ENCODE assay signal across 17 mouse cellular contexts in genomic region chr17:29724610-29725009, GRCm38 (mm10). TPM values are rescaled to one million over a fixed set of nuclear protein-coding genes. Genes with fewer than 3 reads are reported as not detected.
DNase-seq lines count a peak whose midpoint lies in the region; ATAC-seq and TF ChIP-seq lines count a peak whose summit lies in the region.
"Had no signal": no experiment of that assay in that cellular context is flagged by ENCODE, and none has a peak within 500 bp of the region (broad histone marks: within the 10 kb centered on the region; RNA-seq: fewer than 3 reads in every experiment).

No protein-coding gene starts in this region.

- no peaks in the 10 kb centered on the region for H3K9me3 ChIP-seq in hindbrain, embryonic 13.5 days
- H3K9me3 ChIP-seq in hindbrain, embryonic 10.5 days, result no peaks in the 10 kb centered on the region
- H3K9me3 ChIP-seq in lung, postnatal 0 days (ENCODE audit: low read length), result no peaks in the 10 kb centered on the region
- H3K9me3 ChIP-seq in heart, embryonic 12.5 days (replicated peaks), result 0 out of 2 replicates have a peak, but pooled peaks cover 3% of the 10 kb centered on the region
- H3K9me3 ChIP-seq: liver, embryonic 13.5 days; stomach, embryonic 15.5 days had no signal

- no peaks in the 10 kb centered on the region for H3K27me3 ChIP-seq in hindbrain, embryonic 13.5 days
- H3K27me3 ChIP-seq in hindbrain, embryonic 10.5 days (ENCODE audit: insufficient read depth, poor library complexity, severe bottlenecking), result no peaks in the 10 kb centered on the region
- H3K27me3 ChIP-seq in lung, postnatal 0 days (replicated peaks; ENCODE audit: insufficient read depth, low read length), result no peaks in the 10 kb centered on the region
- 0 out of 2 replicates have a peak, but pooled peaks cover 3% of the 10 kb centered on the region for H3K27me3 ChIP-seq in heart, embryonic 12.5 days (replicated peaks)
- H3K27me3 ChIP-seq: stomach, embryonic 15.5 days had no signal

- 57% methylated on average over 6 of the region's 6 CpGs for WGBS in hindbrain, embryonic 13.5 days
- WGBS in hindbrain, embryonic 10.5 days, result 87% methylated on average over 6 of the region's 6 CpGs
- WGBS in lung, postnatal 0 days, result 69% methylated on average over 6 of the region's 6 CpGs
- WGBS in heart, embryonic 12.5 days, result 75% methylated on average over 6 of the region's 6 CpGs

- no peak for TF ChIP-seq CTCF in lung, postnatal 0 days (IDR thresholded peaks at IDR 0.05)

- H3K9ac ChIP-seq in hindbrain, embryonic 13.5 days, result no peak overlapping the region
- no peak overlapping the region for H3K9ac ChIP-seq in lung, postnatal 0 days (replicated peaks; ENCODE audit: low read depth)
- no peak overlapping the region for H3K9ac ChIP-seq in heart, embryonic 12.5 days
- H3K9ac ChIP-seq: liver, embryonic 13.5 days; stomach, embryonic 15.5 days had no signal

- 0 out of 2 replicates have a peak, but pooled peaks have one; percentile 39 for ATAC-seq in hindbrain, embryonic 13.5 days (ENCODE audit: low FRiP score)
- no peak for ATAC-seq in lung, postnatal 0 days
- no peak for ATAC-seq in heart, embryonic 12.5 days (ENCODE audit: insufficient number of reproducible peaks, low FRiP score)

- H3K27ac ChIP-seq in hindbrain, embryonic 13.5 days, result no peak overlapping the region; the same call in 1 of the 2 replicates
- no peak overlapping the region for H3K27ac ChIP-seq in hindbrain, embryonic 10.5 days
- no peak overlapping the region for H3K27ac ChIP-seq in lung, postnatal 0 days (ENCODE audit: low read length)
- H3K27ac ChIP-seq in heart, embryonic 12.5 days (ENCODE audit: poor library complexity, severe bottlenecking), result no peak overlapping the region
- H3K27ac ChIP-seq: gastrocnemius, adult 2 months; liver, embryonic 13.5 days; stomach, embryonic 15.5 days had no signal

- no peak overlapping the region for H3K4me2 ChIP-seq in hindbrain, embryonic 13.5 days
- H3K4me2 ChIP-seq in lung, postnatal 0 days (replicated peaks; ENCODE audit: low read depth, low read length), result no peak overlapping the region
- no peak overlapping the region for H3K4me2 ChIP-seq in heart, embryonic 12.5 days
- H3K4me2 ChIP-seq: liver, embryonic 13.5 days; stomach, embryonic 15.5 days had no signal

- TF ChIP-seq EP300 in lung, postnatal 0 days (IDR thresholded peaks at IDR 0.05), result no peak

- peaks cover 7% of the 10 kb centered on the region; the same call in 1 of the 2 replicates for H3K4me1 ChIP-seq in hindbrain, embryonic 13.5 days (replicated peaks)
- no peaks in the 10 kb centered on the region for H3K4me1 ChIP-seq in hindbrain, embryonic 10.5 days (replicated peaks)
- no peaks in the 10 kb centered on the region for H3K4me1 ChIP-seq in lung, postnatal 0 days (ENCODE audit: insufficient read depth, low read depth, low read length)
- no peaks in the 10 kb centered on the region for H3K4me1 ChIP-seq in heart, embryonic 12.5 days (replicated peaks)
- H3K4me1 ChIP-seq: stomach, embryonic 15.5 days had no signal

- no peak overlapping the region for H3K4me3 ChIP-seq in hindbrain, embryonic 13.5 days
- H3K4me3 ChIP-seq in hindbrain, embryonic 10.5 days, result no peak overlapping the region
- no peak overlapping the region for H3K4me3 ChIP-seq in lung, postnatal 0 days (ENCODE audit: low read depth, low read length)
- H3K4me3 ChIP-seq in heart, embryonic 12.5 days, result no peak overlapping the region
- H3K4me3 ChIP-seq: erythroblast, embryonic 14.5 days; gastrocnemius, adult 2 months; liver, embryonic 13.5 days; stomach, embryonic 15.5 days had no signal

- no peaks in the 10 kb centered on the region for H3K36me3 ChIP-seq in hindbrain, embryonic 13.5 days
- no peaks in the 10 kb centered on the region for H3K36me3 ChIP-seq in hindbrain, embryonic 10.5 days
- no peaks in the 10 kb centered on the region for H3K36me3 ChIP-seq in lung, postnatal 0 days (ENCODE audit: insufficient read depth, low read length)
- no peaks in the 10 kb centered on the region for H3K36me3 ChIP-seq in heart, embryonic 12.5 days
- H3K36me3 ChIP-seq: liver, embryonic 13.5 days; stomach, embryonic 15.5 days had no signal

- peak; percentile 45 for DNase-seq in adrenal gland, postnatal 10 days
- no peak for DNase-seq in adrenal gland, adult 2 months
- no peak for DNase-seq in hindbrain, embryonic 10.5 days (ENCODE audit: low spot score)
- peak; percentile 55 to 56 for DNase-seq in right cerebral cortex, postnatal 10 days (ENCODE audit: low spot score in 2 of 2)
- no peak for DNase-seq in right cerebral cortex, postnatal 14 days
- DNase-seq in lung, postnatal 0 days (ENCODE audit: low spot score), result no peak
- DNase-seq: cerebellum, adult 9-10 months; embryo, embryonic 11 days; gastrocnemius, adult 2 months; heart, adult 18-20 months; kidney, adult 9 months; liver, embryonic 13.5 days; thymus, postnatal 36 days had no signal

RNA-seq across cellular contexts. Expression of gene Ccdc167, which starts 7.8 kb away (rescaled TPM):
- total RNA-seq in adrenal gland, postnatal 10 days (2021), result 10 to 100 TPM; 12.7 to 17.2 TPM
- 10 to 100 TPM in 1 of 2 experiments, 1 to 10 TPM in 1; 7.5 to 10.4 TPM for total RNA-seq in adrenal gland, adult 2 months (2021)
- polyA plus RNA-seq in adrenal gland, adult 2 months (2012; rRNA removed), result 3.5 and 4.4 TPM in 2 replicates
- 10.7 and 13.4 TPM in 2 replicates for polyA plus RNA-seq in hindbrain, embryonic 13.5 days (2015; fragmentation: Nextera tagmentation; extraction: Ambion mirVana)
- polyA plus RNA-seq in hindbrain, embryonic 10.5 days (2016; fragmentation: Nextera tagmentation; extraction: Ambion mirVana), result 16.4 and 16.8 TPM in 2 replicates
- 4.1 and 4.9 TPM in 2 replicates for polyA plus RNA-seq in lung, postnatal 0 days (2015; fragmentation: Nextera tagmentation; extraction: Ambion mirVana)
- 15.8 and 16.0 TPM in 2 replicates for polyA plus RNA-seq in heart, embryonic 12.5 days (2016; fragmentation: Nextera tagmentation; extraction: Ambion mirVana)

Comparison
In these comparisons a context has a peak if more than half of its experiments do, and no peak if none do; other contexts are left out.
1. DNase-seq: peak in adrenal gland, postnatal 10 days (single experiment) and right cerebral cortex, postnatal 10 days (2 of 2); none in adrenal gland, adult 2 months (single experiment), hindbrain, embryonic 10.5 days (single experiment), right cerebral cortex, postnatal 14 days (single experiment) and lung, postnatal 0 days (single experiment).